Mouse (Mus musculus) thymus, adult 2 months (tissue): Measurements from ENCODE around the gene Gm13277. TPM values are rescaled to one million over a fixed set of nuclear protein-coding genes. Genes with fewer than 3 reads are reported as not detected.
"Not testable (repeated sequence)": the region's sequence is repeated elsewhere in the genome, so short reads cannot be mapped to it uniquely, and the experiment has no call there.

Experiments used
- DNase-seq: peaks from one replicate; pipeline ENCODE4 v3.0.0; 2021
- H3K27ac ChIP-seq: fragments of 200-500 bp; 2 replicates; pipeline ENCODE4 v1.5.1; 2012; ENCODE audit warnings: low read length, control low read depth; ENCODE audit not compliant: control insufficient read depth, insufficient read depth
- H3K27me3 ChIP-seq: fragments of 200-500 bp; 2 replicates; pipeline ENCODE4 v1.6.1; 2012; ENCODE audit warnings: mild to moderate bottlenecking, low read length, moderate library complexity, mixed read lengths; ENCODE audit not compliant: control insufficient read depth, insufficient read depth
- H3K36me3 ChIP-seq: fragments of 200-500 bp; 2 replicates; pipeline ENCODE4 v1.6.1; 2012; ENCODE audit warnings: mild to moderate bottlenecking, low read length, moderate library complexity; ENCODE audit not compliant: control insufficient read depth, insufficient read depth
- H3K4me1 ChIP-seq: fragments of 200-500 bp; replicated peaks from 2 replicates; pipeline ENCODE4 v1.6.1; 2012; ENCODE audit warnings: low read length; ENCODE audit not compliant: control insufficient read depth, insufficient read depth
- H3K4me3 ChIP-seq: fragments of 200-500 bp; 2 replicates; pipeline ENCODE4 v1.5.1; 2012; ENCODE audit warnings: mild to moderate bottlenecking, low read length, control low read depth, moderate library complexity; ENCODE audit not compliant: control insufficient read depth, insufficient read depth
- CTCF ChIP-seq: fragments of 200-500 bp; IDR thresholded peaks from 2 replicates; pipeline ENCODE4 v1.5.1; 2012; ENCODE audit warnings: mild to moderate bottlenecking, control low read depth, low read length, moderate library complexity, borderline replicate concordance; ENCODE audit not compliant: control insufficient read depth, poor library complexity, insufficient read depth; ENCODE audit errors: extremely low read depth
- POLR2A ChIP-seq: fragments of 200-500 bp; IDR thresholded peaks from 2 replicates; pipeline ENCODE4 v1.6.1; 2012; ENCODE audit warnings: mild to moderate bottlenecking, low read length, control low read depth, moderate library complexity; ENCODE audit not compliant: control insufficient read depth, poor library complexity, insufficient read depth; ENCODE audit errors: extremely low read depth
- WGBS: fragments of 180-500 bp; shearing (Covaris S2); methylation state at CpG from one replicate; pipeline ENCODE4 v1.1.7; 2018; 5-methylcytosine and 5-hydroxymethylcytosine counted together
- polyA plus RNA-seq: library from polyadenylated mRNA; depleted of rRNA; stranded (reverse); fragments of >200 nt; gene quantifications from 2 replicates; pipeline ENCODE4 v1.2.3, GENCODE M21; 2012

Gm13277 gene
- polyA plus RNA-seq, 1 experiment = not detected

GRCm38 (mm10) chr4:88797097-88797496 lies 8.7 kb downstream of the Gm13277 start, which contains the start of gene Gm13279:
TSS of gene Gm13279 (plus strand) at chr4:88797397.
- H3K4me3 ChIP-seq, H3K4me1 ChIP-seq, DNase-seq, H3K36me3 ChIP-seq, H3K27ac ChIP-seq, H3K27me3 ChIP-seq: not testable (repeated sequence)
- no CpG with 5 or more reads among the region's 28 CpGs for WGBS

- not testable (repeated sequence) for DNase-seq, H3K4me1 ChIP-seq, H3K27ac ChIP-seq, H3K27me3 ChIP-seq, H3K4me3 ChIP-seq, H3K36me3 ChIP-seq
- WGBS = 11% methylated on average over 5 of the region's 7 CpGs
Observed at GRCm38 (mm10) chr4:88799365-88799764, 10.9 kb downstream of the Gm13277 start, which contains the start of gene Gm13285. TSS of gene Gm13285 (plus strand) at chr4:88799665.

- DNase-seq, H3K4me3 ChIP-seq, H3K36me3 ChIP-seq, H3K4me1 ChIP-seq, H3K27ac ChIP-seq, H3K27me3 ChIP-seq: not testable (repeated sequence)
- WGBS = no CpG with 5 or more reads among the region's 29 CpGs
Observed at GRCm38 (mm10) chr4:88802954-88803353, 14.5 kb downstream of the Gm13277 start, which contains the start of gene Gm13287. TSS of gene Gm13287 (plus strand) at chr4:88803254.

GRCm38 (mm10) chr4:88805231-88805630 lies 16.8 kb downstream of the Gm13277 start, which contains the start of gene Gm13288:
TSS of gene Gm13288 (plus strand) at chr4:88805531.
- not testable (repeated sequence) for H3K4me1 ChIP-seq, H3K27me3 ChIP-seq, H3K36me3 ChIP-seq, H3K27ac ChIP-seq, DNase-seq
- peak within 1 kb of the TSS; percentile 51 for H3K4me3 ChIP-seq
- WGBS = no CpG with 5 or more reads among the region's 8 CpGs

- H3K4me3 ChIP-seq = peak overlapping the region; percentile 51
- WGBS = 0% methylated on average over 8 of the region's 34 CpGs
- DNase-seq = peak; percentile 7
- H3K36me3 ChIP-seq, H3K4me1 ChIP-seq, H3K27ac ChIP-seq, H3K27me3 ChIP-seq: not testable (repeated sequence)
Observed at GRCm38 (mm10) chr4:88805761-88806160, 17.3 kb downstream of the Gm13277 start.

GRCm38 (mm10) chr4:88815928-88816327 lies 27.5 kb downstream of the Gm13277 start, which contains the start of gene Ifna7:
TSS of gene Ifna7 (plus strand) at chr4:88816228.
- TF ChIP-seq POLR2A = no peak
- no peak for TF ChIP-seq CTCF
- no peaks in the 10 kb centered on the region for H3K4me1 ChIP-seq
- H3K27ac ChIP-seq = no peak within 1 kb of the TSS
- H3K4me3 ChIP-seq = no peak within 1 kb of the TSS
- H3K27me3 ChIP-seq = no peaks in the 10 kb centered on the region
- 75% methylated on average over 3 of the region's 3 CpGs for whole genome bisulfite sequencing
- no peak for DNase-seq
- H3K36me3 ChIP-seq = no peaks in the 10 kb centered on the region

- Histone ChIP-seq H3K27ac (no peak within 1 kb of the TSS), H3K4me3 (no peak within 1 kb of the TSS), H3K36me3 (no peaks in the 10 kb centered on the region), H3K27me3 (no peaks in the 10 kb centered on the region), H3K4me1 (no peaks in the 10 kb centered on the region)
- WGBS = 100% methylated on average over 1 of the region's 1 CpGs
- TF ChIP-seq CTCF (no peak), POLR2A (no peak)
- DNase-seq = no peak
Observed at GRCm38 (mm10) chr4:88819659-88820058, 31.2 kb downstream of the Gm13277 start, which contains the start of gene Ifna11. TSS of gene Ifna11 (plus strand) at chr4:88819959.

- no peaks in the 10 kb centered on the region for H3K4me1 ChIP-seq
- TF ChIP-seq CTCF (no peak), POLR2A (no peak)
- H3K27me3 ChIP-seq = no peaks in the 10 kb centered on the region
- 29% methylated on average over 4 of the region's 4 CpGs for WGBS
- H3K4me3 ChIP-seq = no peak overlapping the region
- no peak overlapping the region for H3K27ac ChIP-seq
- H3K36me3 ChIP-seq = no peaks in the 10 kb centered on the region
- peak; percentile 17 for DNase-seq
Observed at GRCm38 (mm10) chr4:88822995-88823394, 34.6 kb downstream of the Gm13277 start.

- not testable (repeated sequence) for H3K4me1 ChIP-seq, H3K27me3 ChIP-seq, H3K4me3 ChIP-seq, H3K36me3 ChIP-seq, DNase-seq, H3K27ac ChIP-seq
Observed at GRCm38 (mm10) chr4:88827116-88827515, 38.7 kb downstream of the Gm13277 start, which contains the start of gene Ifna6. TSS of gene Ifna6 (plus strand) at chr4:88827416.
